Mouse (Mus musculus): ENCODE results near the gene Gm10491.
"Not testable (repeated sequence)": the region's sequence is repeated elsewhere in the genome, so short reads cannot be mapped to it uniquely, and the experiment has no call there.

The Gm10491 gene

DNA sequence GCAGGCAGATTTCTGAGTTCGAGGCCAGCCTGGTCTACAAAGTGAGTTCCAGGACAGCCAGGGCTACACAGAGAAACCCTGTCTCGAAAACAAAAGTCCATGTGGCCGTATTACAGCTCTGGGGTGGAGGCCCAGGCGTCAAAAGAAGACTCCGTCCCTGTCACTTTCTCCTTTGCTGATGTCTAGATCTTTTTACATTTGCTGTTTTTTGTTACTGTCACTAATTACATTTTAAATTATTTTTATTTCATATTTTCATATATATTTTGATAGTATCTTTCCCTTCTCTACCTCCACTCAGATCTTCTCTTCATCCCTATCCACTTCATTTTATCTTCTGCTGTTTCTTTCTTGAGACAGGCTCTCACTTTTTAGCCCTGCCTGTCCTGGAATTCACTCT, at the start of gene Gm10491:
Gene Gm10491 (minus strand): TSS at position 101 of the 400 bp plus-strand sequence.
- no peak for DNase-seq

GRCm38 (mm10) chrX:7950091-7950490, 42.5 kb upstream of the Gm10491 start:
- no peak for DNase-seq

GRCm38 (mm10) chrX:7947900-7948492, 40.4 kb upstream of the Gm10491 start:
- DNase-seq, result peak; percentile 97

DNA sequence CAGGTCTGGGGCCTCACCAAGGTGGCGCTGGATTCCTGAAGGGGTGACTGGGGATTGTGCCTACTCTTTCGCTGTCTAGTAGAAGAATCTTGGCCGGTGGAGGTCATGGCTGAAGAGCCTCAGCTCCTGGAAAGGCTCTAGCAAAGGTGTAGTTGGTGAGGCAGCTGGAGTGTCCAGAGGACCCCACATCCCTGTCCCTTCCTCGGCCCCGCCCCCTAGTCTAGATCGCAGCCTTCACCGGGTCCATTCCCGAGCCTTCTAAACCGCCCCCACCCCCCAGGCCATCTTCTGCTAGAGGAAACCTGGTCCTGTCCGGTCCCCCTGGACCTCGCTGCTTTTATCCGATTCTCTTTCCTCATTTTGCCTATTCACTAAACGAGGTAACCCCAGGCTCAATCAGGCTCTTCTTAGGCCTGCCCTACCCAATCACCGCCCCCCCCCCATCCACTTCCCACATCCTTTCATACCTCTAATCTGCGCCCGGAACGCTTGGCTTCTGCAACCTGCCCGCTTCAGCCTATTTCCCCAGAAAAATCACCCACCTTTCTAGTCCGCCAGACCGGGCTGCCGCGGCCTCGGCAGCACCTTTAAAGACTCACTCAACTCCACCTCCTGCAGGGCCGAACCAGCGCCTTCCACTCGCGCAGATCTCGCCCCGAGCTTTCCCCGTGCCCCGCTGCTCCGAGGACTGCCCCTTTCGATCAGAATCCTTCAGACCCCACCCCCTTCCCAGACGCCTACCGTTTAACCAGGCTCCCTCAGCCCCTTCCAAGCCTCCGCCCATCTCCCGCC, 39.7 kb upstream of the Gm10491 start, which contains the start of gene Hdac6:
Gene Hdac6 (minus strand): TSS at position 782 of the 792 bp plus-strand sequence.
- no peak for DNase-seq

DNA sequence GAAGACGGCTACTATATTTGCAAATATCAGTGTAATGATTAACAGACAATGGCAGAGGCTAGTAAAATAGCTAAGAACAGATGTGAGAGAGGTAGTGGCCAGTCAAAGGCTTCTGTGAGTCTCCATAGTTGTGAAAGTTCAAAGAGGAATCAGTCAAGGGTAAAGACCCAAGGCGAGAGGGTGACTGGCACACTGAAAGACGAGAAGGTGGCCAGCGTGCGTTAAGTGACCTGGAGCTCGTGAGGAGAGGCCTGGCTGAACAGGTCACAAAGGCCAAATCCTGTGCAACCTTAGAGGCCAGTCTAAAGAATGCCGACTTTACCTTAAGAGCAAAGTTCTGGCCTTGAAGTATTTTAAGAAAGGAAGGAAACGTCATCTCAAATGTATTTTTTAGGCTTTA, 38.0 kb upstream of the Gm10491 start:
- DNase-seq, result no peak

DNA sequence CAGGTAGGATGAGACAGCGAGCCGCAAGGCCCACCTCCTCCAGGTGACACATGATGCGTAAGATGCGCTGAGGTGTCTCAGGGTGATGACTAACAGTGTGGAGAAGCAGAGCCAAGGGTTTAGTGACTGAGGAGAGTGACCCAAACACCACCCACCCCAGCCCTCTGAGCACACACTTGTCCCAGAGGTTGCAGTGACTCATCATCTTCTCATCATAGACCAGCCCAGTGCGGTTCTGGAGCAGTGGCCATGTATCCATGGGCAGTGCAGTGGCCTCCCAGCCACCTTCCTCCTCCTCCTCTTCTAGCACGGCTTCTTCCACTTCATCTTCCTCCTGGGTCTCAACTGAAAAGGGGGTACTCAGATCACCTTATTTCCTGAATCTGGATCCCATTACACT, 30.0 kb upstream of the Gm10491 start:
- no peak for DNase-seq

- DNase-seq, result no peak
Observed at GRCm38 (mm10) chrX:7936874-7937273, 29.2 kb upstream of the Gm10491 start.

GRCm38 (mm10) chrX:7928270-7928790, 20.7 kb upstream of the Gm10491 start, which contains the start of gene Eras:
Gene Eras (minus strand): TSS chrX:7928607.
- no peak for DNase-seq

DNA sequence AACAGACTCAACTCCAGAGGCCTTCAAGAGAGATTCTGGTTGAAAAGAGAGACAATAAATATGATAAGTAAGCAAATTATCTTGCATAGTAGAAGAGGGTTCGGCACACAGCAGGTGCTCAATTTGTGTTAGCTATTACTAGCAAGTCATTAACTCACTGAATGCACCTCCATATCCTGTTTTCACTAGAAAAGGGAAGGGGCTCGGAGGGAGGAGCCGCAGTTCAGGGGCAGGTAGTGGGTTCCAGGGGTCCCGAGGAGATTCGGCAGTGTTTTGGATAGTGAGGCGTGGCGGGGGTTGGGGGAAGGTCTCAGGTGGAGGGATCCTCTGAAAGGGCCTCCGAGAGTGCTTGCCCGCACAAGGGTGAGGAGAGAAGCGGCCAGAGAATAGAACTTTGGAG, 19.5 kb upstream of the Gm10491 start:
- no peak for DNase-seq

DNA sequence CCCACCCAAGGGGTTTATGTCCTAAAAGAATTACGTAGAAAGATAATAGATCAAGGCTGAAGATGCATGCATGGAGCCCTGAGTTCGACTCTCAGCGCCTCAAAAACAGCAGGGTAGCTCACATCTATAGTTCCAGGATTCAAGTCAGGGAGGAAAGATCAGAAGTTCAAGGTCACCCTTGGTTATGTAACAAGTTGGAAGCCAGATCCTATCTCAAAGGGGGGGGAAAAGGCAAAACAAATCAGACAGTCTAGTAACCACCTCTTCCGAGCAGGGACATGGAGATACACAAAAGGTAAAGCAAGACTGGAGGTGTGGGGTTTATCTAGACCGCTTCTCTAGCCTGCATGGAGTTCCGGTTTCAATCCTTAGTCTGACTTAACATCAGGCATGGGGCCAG, 18.6 kb upstream of the Gm10491 start:
- DNase-seq, result no peak

DNA sequence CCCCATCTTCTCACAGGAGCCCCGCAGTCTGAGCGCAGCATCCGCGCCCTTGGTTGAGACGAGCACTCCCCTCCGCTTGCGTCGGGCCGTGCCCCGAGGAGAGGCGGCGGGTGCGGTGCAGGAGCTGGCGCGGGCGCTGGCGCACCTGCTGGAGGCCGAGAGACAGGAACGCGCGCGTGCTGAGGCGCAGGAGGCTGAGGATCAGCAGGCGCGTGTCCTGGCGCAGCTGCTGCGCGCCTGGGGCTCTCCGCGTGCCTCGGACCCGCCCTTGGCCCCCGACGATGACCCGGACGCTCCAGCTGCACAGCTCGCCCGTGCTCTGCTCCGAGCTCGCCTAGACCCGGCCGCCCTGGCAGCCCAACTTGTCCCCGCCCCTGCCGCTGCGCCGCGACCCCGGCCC, 14.4 kb upstream of the Gm10491 start:
- no peak for DNase-seq

DNA sequence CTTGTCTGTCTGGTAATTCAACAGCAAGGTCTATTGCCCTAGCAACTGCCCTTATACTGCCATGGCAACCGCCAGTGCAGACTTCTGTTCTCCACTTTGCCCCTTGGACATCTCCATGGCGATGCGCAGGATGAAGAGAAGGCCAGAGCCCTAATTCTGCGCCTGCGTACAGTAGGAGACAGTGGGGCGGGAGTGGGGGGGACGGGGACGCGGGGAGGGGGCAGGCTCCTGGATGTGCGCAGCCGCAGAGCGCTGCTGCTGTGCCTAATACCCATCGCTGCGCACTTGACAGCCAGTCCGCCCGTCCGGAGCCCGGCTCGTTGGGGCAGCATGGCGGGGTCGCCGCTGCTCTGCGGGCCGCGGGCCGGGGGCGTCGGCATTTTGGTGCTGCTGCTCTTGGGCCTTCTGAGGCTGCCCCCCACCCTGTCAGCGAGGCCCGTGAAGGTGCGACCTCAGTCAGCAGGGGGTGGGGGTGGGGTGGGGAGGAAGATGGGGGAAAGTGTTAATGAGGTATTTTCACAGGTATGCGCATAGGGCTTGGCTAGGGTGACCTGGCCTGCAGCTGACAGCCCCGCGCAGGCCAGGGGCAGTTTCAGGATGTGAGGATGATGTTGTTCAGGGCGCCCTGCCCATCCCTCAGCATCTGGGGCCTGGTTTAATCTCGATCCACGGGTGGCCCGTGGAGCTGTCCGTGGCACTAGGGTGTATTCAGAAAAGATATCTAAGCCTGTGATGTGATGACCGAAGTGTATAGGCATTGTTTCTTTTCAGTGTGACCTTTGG, 12.2 kb upstream of the Gm10491 start, which contains the start of gene Pcsk1n:
Gene Pcsk1n (plus strand): TSS at position 222 of the 783 bp plus-strand sequence.
- peak; percentile 51 for DNase-seq

- not testable (repeated sequence) for DNase-seq
Observed at GRCm38 (mm10) chrX:7917960-7918359, 10.3 kb upstream of the Gm10491 start.

DNA sequence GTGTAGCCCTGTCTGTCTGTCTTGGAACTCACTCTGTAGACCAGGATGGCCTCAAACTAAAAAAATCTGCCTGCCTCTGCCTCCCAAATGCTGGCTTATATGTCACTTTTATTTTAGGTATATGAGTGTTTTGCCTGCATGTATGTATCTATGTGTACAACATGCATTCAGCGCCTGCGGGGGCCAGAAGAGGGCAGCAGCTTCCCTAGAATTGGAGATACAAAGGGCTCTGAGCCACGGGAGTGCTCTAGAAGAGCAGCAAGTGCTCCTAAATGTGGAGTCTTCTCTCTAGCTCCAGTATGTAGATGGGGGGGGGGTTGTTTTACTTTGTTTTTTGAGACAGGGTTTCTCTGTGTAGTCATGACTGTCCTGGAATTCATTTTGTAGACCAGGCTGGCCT, 8.0 kb upstream of the Gm10491 start:
- not testable (repeated sequence) for DNase-seq

GRCm38 (mm10) chrX:7910473-7910872, 2.8 kb upstream of the Gm10491 start:
- no peak for DNase-seq

GRCm38 (mm10) chrX:7909242-7909641, 1.6 kb upstream of the Gm10491 start, which contains the start of gene Gm10490:
Gene Gm10490 (plus strand): TSS chrX:7909542.
- DNase-seq, result not testable (repeated sequence)

GRCm38 (mm10) chrX:7904441-7904840, 3.2 kb downstream of the Gm10491 start:
- DNase-seq, result no peak

DNA sequence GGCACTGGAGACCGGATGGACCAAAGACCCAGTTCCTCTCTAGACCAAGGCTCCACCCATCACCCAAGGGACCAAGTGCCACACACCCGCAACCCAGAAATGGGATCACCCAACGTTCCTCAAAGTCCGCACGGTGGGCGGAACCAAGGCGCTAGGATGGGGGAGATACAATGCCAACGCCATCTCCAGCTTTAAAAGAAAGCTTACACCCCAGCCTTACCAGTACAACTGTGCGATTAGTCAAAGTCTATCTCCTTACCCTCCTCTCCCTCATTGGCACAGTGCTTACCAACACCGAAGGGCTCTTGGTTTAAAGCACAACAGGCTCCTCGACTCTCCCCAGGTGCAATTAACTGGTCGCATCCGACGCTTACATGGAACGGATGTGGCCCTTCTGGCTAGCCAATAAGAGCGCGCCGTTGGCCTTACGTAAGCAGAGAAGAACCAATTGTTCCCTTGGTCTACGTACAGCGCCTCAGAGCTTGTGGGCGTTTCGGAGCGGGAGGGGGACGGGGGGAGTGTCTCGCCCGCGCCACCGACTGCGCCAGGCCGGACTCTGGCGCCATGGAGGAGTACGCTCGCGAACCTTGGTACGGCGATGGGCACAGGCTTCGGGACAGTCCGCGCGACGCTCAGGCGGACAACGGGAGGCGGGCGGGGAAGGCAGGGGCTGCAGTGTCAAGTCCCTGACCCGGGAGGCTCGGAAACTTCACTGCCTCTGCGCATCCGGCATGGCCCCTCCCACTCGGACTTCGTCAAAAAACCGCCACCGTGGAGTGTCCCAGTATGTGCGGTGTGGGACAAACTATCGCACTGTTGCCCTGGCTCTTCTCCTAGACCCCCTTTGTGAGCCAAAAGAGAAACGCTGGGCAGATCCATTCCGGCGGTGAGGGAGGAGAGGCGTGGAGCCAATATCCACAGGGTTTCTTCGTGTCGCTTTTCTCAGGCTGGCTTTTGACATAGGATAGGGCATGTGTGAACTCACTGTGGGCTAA, 8.5 kb downstream of the Gm10491 start, which contains the start of the genes Pqbp1 and Timm17b:
Gene Pqbp1 (minus strand): TSS at position 390 of the 995 bp plus-strand sequence.
Gene Timm17b (plus strand): TSS at position 478 of the 995 bp plus-strand sequence.
- peak; percentile 94 for DNase-seq

DNA sequence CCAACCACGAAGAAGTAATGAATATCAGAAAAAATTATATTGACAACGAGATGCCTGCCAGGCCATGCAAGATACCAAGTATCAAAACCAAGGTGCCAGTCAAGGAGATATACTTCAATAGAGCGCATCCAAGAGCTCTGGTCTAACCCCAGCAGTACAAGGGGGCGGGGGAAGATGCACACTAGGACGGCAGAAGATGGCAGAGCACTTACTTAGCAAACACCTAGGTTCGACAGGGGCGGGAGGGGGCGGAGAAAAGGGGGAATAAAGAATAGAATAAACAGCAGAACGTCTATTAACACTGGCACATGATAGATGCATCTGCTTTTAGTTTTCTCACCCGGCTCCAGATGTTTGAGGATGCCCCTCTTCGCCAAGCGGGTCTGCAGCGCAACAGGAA, 9.4 kb downstream of the Gm10491 start:
- DNase-seq, result no peak

GRCm38 (mm10) chrX:7883841-7884567, 23.6 kb downstream of the Gm10491 start, which contains the start of gene Slc35a2:
Gene Slc35a2 (plus strand): TSS chrX:7884028.
- peak; percentile 91 for DNase-seq

- peak; percentile 79 for DNase-seq
Observed at GRCm38 (mm10) chrX:7879819-7880218, 27.8 kb downstream of the Gm10491 start.
